Mouse (Mus musculus) kidney, postnatal 4 days (tissue): Measurements from ENCODE around the gene Cdon.

Experiments
- DNase-seq, 2 experiments: peaks; one replicate each; pipeline ENCODE4 v3.0.0; 2021; ENCODE audit warnings: mixed read lengths in 2 of 2

Gene Cdon

DNA sequence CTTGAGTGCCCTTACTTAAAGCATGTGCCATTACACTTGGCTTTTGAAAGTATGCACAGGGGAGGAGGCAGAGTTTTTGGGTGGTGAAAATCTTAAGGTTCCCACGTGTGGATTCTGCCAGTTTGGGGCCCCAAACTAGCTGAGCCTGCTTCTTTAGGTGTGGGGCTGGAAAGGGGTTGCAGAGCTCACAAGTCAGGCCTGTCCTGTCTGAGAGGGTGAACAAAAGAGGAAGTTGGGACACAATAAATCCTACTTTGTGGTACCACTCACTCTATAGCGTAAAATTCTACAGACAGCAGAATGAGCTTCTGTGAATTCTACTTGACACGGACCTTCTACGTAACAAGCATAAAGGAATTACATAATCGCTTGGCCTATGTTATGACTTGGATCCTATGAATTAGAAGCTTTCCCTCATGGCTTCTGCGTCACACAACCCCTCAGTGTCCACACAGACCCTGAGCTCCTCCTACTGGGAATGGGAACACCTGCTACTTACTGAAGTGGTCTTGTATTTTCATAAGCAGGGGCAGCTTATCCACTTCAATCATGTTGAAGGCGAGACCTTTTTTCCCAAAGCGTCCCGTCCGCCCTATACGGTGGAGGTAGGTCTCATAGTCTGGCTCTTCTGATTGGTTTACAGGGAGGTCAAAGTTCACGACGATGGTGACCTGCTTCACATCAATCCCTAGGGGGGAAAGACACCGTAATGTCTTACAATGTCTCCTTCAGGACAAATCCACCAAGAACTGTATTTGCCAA is 122.4 kb downstream of the Cdon start:
- no peak for DNase-seq

DNA sequence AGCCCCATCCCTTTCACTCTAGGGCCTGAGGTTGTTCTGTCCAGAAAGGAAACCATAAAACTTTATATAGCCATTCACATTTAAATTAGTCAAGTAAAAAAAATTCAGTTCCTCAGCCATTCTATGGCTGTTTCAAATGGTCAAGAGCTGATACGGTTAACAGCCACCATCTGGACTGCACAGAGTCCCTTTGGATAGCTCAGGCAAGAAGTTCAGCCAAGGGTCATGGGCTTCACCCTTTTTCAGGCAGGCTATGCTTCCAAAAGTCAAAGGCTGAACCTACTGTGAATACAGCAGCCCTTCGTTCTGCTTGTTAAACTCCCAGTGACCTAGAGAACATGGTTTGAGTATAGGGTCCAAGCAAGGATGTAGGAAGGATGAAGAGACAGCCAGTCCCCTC is 123.7 kb downstream of the Cdon start:
- peak; percentile 35 to 53 for DNase-seq

DNA sequence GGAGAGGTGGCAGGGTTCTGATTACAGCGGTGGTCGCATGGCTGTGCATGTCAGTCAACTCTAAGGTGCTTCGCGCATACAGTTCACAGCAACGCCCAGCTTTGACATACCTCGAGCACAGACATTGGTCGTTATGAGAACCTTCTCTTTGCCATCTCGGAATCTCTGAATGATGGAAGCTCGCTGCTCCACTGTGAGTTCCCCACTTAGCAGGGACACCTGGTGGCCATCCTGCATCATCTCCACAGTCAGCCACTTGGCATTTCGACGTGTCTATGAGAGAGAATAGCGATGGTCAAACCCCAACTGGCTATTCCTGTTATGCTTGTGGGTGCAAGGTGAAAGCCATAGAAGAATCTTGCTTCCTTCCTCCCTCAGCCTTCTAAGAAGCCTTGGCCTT is 124.8 kb downstream of the Cdon start:
- DNase-seq = no peak

DNA sequence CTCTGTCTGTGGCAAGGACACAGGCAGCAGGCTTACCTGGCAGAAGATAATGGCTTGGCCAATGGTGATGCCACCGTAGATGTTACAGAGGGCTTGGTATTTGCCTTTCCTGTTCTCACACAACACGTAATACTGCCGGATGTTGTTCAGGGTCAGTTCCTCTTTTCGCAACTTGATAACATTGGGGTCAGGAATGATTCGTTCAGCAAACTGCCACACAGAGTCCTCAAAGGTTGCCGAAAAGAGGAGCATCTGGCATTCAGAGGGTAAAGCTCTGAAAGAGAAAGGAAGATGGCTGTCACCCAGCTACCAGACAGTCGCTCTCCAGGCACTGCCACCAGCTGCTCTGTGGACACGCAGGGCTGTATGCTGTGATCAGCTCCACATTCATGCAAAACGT is 125.8 kb downstream of the Cdon start:
- no peak for DNase-seq

DNA sequence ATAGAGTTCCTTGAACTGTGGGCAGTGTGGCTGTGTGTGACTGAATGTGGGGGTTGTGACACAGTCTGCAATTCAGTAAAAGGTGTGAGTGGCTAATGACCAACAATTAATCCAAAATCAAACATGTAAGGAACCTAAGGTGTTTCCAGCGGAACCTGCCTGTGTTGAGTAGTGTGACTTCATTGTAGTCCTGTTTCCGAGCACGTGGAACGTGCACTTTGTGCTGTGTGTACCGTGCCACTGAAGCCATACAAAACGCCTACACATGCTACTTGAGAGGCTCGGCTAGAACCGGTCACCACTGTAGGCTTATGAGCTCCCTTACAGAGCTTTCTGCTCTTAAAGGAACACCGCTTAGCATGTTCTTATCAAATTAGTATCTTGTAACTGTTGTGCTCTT is 127.5 kb downstream of the Cdon start:
- no peak for DNase-seq

DNA sequence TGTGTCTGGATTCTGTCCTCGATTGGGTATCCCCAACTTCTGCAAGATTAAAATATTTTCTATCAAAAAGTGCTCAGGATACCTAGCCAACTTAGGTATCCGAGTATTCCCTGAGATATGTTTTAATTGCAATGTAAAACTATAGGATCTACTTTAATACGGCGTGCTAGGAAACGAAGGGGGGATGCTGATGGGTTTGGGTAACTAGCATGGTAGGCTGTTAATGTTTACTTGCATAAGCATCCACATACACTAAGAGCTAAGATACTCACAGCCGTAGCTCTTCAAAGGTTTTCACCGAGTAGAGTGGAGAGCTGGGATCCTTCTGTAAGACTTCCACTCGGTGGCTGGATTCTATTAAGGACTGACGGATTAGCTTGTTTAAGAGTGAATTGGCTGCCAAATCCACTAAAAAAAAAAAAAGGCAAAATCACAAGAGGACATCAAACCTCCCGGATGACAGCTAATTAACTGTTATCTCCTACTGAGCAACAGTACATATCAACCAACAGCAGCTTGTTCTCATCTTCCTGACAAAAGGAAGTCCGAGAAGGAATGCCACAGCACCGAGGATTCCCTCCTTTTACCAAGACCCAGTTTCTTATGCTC is 135.7 kb downstream of the Cdon start:
- DNase-seq = no peak
